Mouse (Mus musculus): Measurements from ENCODE around the gene Elk4.

- TF ChIP-seq KAT2A (IDR thresholded peaks at IDR 0.05; ENCODE audit: insufficient replicate concordance, low read length): no peak
- no peak for TF ChIP-seq ZNF384 (IDR thresholded peaks at IDR 0.05; ENCODE audit: low read depth, low read length)
- TF ChIP-seq POLR2A (IDR thresholded peaks at IDR 0.05; ENCODE audit: low read depth, low read length): no peak
- TF ChIP-seq USF1 (IDR thresholded peaks at IDR 0.05; ENCODE audit: low read depth, low read length): no peak
- no peak for TF ChIP-seq CHD2 (IDR thresholded peaks at IDR 0.05; ENCODE audit: low read length)
- TF ChIP-seq CTCF (conservative IDR thresholded peaks at IDR 0.05 in 1 of 2, IDR thresholded peaks at IDR 0.05 in 1 of 2; ENCODE audit: low read depth in 2 of 2, low read length in 2 of 2): no peak
- no peak for TF ChIP-seq JUND (conservative IDR thresholded peaks at IDR 0.05; ENCODE audit: low read depth, low read length)
- TF ChIP-seq RCOR1 (conservative IDR thresholded peaks at IDR 0.05; ENCODE audit: low read depth, low read length): no peak
- TF ChIP-seq UBTF (IDR thresholded peaks at IDR 0.05; ENCODE audit: low read depth, low read length): no peak
- no peak for TF ChIP-seq MAX (IDR thresholded peaks at IDR 0.05; ENCODE audit: low read length)
- no peak for TF ChIP-seq MAFK (IDR thresholded peaks at IDR 0.05; ENCODE audit: insufficient replicate concordance, low read length)
- TF ChIP-seq NELFE (IDR thresholded peaks at IDR 0.05; ENCODE audit: low read depth, low read length): no peak
- TF ChIP-seq TBP (conservative IDR thresholded peaks at IDR 0.05; ENCODE audit: low read depth, low read length): no peak
- no peak for TF ChIP-seq HCFC1 (IDR thresholded peaks at IDR 0.05; ENCODE audit: low read depth, low read length)
These were observed 46.4 kb upstream of the Elk4 start for GRCm38 (mm10) chr1:131961004-131961403.
